Mouse (Mus musculus): ENCODE data around the gene Rpp40. TPM values are rescaled to one million over a fixed set of nuclear protein-coding genes. Genes with fewer than 3 reads are reported as not detected.

Rpp40 gene
- 19.8 and 21.7 TPM in 2 replicates for polyA plus RNA-seq (2014; fragmentation: Nextera tagmentation; extraction: Ambion mirVana)

- ATAC-seq (replicated peaks; ENCODE audit: low FRiP score) = peak; percentile 100
- Histone ChIP-seq H3K9ac (ENCODE audit: low read length) (peak within 1 kb of the TSS; percentile 67), H3K4me1 (replicated peaks; ENCODE audit: control insufficient read depth, insufficient read depth, low read length) (no peaks in the 10 kb centered on the region), H3K36me3 (ENCODE audit: control insufficient read depth, insufficient read depth, low read length) (no peaks in the 10 kb centered on the region; the same call in 1 of the 2 replicates), H3K27me3 (ENCODE audit: control insufficient read depth, insufficient read depth, low read length) (no peaks in the 10 kb centered on the region), H3K27ac (ENCODE audit: low read depth, low read length) (no peak within 1 kb of the TSS), H3K9me3 (ENCODE audit: control insufficient read depth, low read length) (no peaks in the 10 kb centered on the region), H3K4me2 (ENCODE audit: low read depth, low read length, severe bottlenecking) (peak within 1 kb of the TSS; percentile 63), H3K4me3 (ENCODE audit: low read depth, low read length) (peak within 1 kb of the TSS; percentile 61)
- 0% methylated on average over 35 of the region's 35 CpGs for WGBS
- DNase-seq (ENCODE audit: low spot score) = peak; percentile 95
Measured at GRCm38 (mm10) chr13:35905879-35906481, at the start of gene Rpp40. Rpp40 (minus strand) TSS chr13:35906359.

DNA sequence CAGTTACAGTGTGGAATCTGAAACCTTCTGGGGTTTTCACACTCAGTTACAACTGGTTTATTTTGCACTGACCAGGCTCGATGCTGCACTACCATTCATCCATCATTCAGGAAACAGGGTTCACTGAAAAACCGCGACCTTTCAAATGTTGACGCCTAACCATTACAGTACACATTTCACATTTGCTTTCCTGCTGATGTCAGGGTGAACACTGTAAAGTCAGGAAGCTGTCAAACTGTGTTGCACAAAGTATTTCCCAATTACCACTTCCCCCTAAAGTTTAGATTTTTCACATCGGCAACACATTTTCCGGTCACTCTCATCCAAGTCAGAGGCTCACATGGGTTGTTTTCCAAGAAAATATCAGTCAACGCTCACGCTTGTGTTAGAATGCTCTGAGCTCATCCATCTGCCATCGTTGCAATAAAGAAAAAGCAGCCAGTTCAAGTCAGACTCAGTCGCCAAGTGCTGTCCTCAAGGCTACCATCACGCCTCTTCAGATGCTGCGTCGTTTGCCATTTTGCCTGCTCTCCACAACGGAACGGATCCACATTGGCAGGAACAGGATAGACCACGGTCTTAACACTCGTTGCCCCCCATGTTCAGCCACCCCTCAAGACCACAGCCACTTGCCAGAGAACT, 43.8 kb upstream of the Rpp40 start:
- H3K4me3 ChIP-seq (ENCODE audit: low read depth, low read length) = no peak overlapping the region
- H3K27ac ChIP-seq (ENCODE audit: low read depth, low read length) = no peak overlapping the region
- H3K4me2 ChIP-seq (ENCODE audit: low read depth, low read length, severe bottlenecking) = no peak overlapping the region
- H3K27me3 ChIP-seq (ENCODE audit: control insufficient read depth, insufficient read depth, low read length) = no peaks in the 10 kb centered on the region
- no peak overlapping the region for H3K9ac ChIP-seq (ENCODE audit: low read length)
- DNase-seq (ENCODE audit: low spot score) = no peak
- no peaks in the 10 kb centered on the region for H3K9me3 ChIP-seq (ENCODE audit: control insufficient read depth, low read length)
- ATAC-seq (replicated peaks; ENCODE audit: low FRiP score) = no peak
- no peaks in the 10 kb centered on the region for H3K4me1 ChIP-seq (replicated peaks; ENCODE audit: control insufficient read depth, insufficient read depth, low read length)
- 92% methylated on average over 17 of the region's 17 CpGs for WGBS
- H3K36me3 ChIP-seq (ENCODE audit: control insufficient read depth, insufficient read depth, low read length) = no peaks in the 10 kb centered on the region

DNA sequence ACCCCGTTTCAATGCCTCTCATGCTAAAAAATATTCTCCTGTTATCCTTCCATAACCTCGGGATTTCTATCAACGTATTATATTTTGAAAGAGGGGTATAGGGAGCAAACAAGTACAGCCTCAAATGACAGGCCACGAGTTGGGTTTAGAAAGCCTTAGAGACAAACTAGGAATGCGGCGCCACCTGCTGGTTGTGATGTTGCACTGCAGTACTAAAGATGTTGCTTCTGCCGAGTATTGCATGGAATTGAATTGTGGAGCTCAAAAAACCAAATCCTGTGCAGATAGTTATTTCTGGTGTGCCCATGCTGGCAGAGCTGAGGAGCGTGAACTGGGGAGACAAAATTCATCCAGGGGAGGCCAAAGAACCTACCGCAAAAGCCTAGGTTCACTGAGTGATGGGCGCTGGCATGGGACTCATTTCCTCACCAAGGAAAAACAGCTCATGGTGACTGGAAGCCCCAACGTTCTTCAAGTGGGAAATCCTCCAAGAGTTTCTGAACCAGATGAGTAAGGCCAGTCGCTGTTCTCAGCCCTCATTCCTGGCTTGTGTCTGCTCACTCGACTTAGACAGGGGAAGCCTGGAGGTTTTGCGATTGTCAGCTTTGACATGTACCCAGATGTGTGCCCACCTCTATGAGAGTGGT, 41.3 kb upstream of the Rpp40 start:
- Histone ChIP-seq H3K9me3 (ENCODE audit: control insufficient read depth, low read length) (no peaks in the 10 kb centered on the region), H3K36me3 (ENCODE audit: control insufficient read depth, insufficient read depth, low read length) (no peaks in the 10 kb centered on the region), H3K27me3 (ENCODE audit: control insufficient read depth, insufficient read depth, low read length) (no peaks in the 10 kb centered on the region), H3K4me2 (ENCODE audit: low read depth, low read length, severe bottlenecking) (no peak overlapping the region), H3K4me3 (ENCODE audit: low read depth, low read length) (no peak overlapping the region), H3K4me1 (replicated peaks; ENCODE audit: control insufficient read depth, insufficient read depth, low read length) (no peaks in the 10 kb centered on the region), H3K9ac (ENCODE audit: low read length) (no peak overlapping the region), H3K27ac (ENCODE audit: low read depth, low read length) (no peak overlapping the region)
- ATAC-seq (replicated peaks; ENCODE audit: low FRiP score) = peak; percentile 46; the same call in 1 of the 2 replicates
- 26% methylated on average over 14 of the region's 14 CpGs for WGBS
- peak; percentile 87 for DNase-seq (ENCODE audit: low spot score)

DNA sequence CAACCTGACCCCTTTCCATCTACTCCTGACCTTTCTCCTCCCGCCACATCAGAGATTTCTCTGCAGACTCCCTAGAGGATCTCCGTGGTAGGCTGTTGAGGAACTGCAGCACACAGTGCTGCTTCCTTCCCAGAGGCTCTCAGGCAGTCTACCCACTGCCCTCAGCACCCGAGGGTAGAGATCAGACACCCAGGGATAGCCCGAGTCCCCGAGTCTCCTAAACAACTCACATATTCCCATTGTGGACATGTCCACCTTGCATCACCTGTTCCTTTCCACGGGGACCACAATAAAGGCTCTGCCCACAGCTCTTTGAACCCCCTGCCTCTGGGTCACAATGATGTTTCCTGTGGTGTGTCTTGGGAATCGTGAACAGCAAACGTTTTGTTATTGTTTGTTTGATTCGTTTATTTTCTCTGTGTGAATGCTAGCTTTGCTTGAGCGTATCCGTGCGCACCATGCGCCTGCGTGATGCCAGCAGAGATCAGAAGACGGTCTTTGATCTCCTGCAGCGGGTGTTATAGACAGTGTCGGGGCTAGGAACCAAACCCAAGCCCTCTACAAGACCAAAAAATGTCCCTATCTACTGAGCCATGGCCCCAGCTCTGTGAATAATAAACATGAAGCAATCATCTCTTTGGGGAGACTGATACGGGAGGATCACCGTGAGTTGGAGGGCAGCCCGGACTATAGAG, 40.6 kb upstream of the Rpp40 start:
- Histone ChIP-seq H3K36me3 (ENCODE audit: control insufficient read depth, insufficient read depth, low read length) (no peaks in the 10 kb centered on the region), H3K27me3 (ENCODE audit: control insufficient read depth, insufficient read depth, low read length) (no peaks in the 10 kb centered on the region), H3K9ac (ENCODE audit: low read length) (no peak overlapping the region), H3K27ac (ENCODE audit: low read depth, low read length) (no peak overlapping the region), H3K4me2 (ENCODE audit: low read depth, low read length, severe bottlenecking) (no peak overlapping the region), H3K4me1 (replicated peaks; ENCODE audit: control insufficient read depth, insufficient read depth, low read length) (no peaks in the 10 kb centered on the region), H3K9me3 (ENCODE audit: control insufficient read depth, low read length) (no peaks in the 10 kb centered on the region), H3K4me3 (ENCODE audit: low read depth, low read length) (no peak overlapping the region)
- ATAC-seq (replicated peaks; ENCODE audit: low FRiP score) (no peak), DNase-seq (ENCODE audit: low spot score) (no peak)
- 84% methylated on average over 20 of the region's 20 CpGs for WGBS

- no peaks in the 10 kb centered on the region for H3K27me3 ChIP-seq (ENCODE audit: control insufficient read depth, insufficient read depth, low read length)
- H3K36me3 ChIP-seq (ENCODE audit: control insufficient read depth, insufficient read depth, low read length) = no peaks in the 10 kb centered on the region
- H3K4me3 ChIP-seq (ENCODE audit: low read depth, low read length) = no peak overlapping the region
- H3K9me3 ChIP-seq (ENCODE audit: control insufficient read depth, low read length) = no peaks in the 10 kb centered on the region
- H3K9ac ChIP-seq (ENCODE audit: low read length) = no peak overlapping the region
- no peak overlapping the region for H3K27ac ChIP-seq (ENCODE audit: low read depth, low read length)
- 85% methylated on average over 5 of the region's 5 CpGs for WGBS
- no peak for ATAC-seq (replicated peaks; ENCODE audit: low FRiP score)
- no peak overlapping the region for H3K4me2 ChIP-seq (ENCODE audit: low read depth, low read length, severe bottlenecking)
- DNase-seq (ENCODE audit: low spot score) = no peak
- no peaks in the 10 kb centered on the region for H3K4me1 ChIP-seq (replicated peaks; ENCODE audit: control insufficient read depth, insufficient read depth, low read length)
Measured at GRCm38 (mm10) chr13:35940934-35941333, 34.8 kb upstream of the Rpp40 start.

DNA sequence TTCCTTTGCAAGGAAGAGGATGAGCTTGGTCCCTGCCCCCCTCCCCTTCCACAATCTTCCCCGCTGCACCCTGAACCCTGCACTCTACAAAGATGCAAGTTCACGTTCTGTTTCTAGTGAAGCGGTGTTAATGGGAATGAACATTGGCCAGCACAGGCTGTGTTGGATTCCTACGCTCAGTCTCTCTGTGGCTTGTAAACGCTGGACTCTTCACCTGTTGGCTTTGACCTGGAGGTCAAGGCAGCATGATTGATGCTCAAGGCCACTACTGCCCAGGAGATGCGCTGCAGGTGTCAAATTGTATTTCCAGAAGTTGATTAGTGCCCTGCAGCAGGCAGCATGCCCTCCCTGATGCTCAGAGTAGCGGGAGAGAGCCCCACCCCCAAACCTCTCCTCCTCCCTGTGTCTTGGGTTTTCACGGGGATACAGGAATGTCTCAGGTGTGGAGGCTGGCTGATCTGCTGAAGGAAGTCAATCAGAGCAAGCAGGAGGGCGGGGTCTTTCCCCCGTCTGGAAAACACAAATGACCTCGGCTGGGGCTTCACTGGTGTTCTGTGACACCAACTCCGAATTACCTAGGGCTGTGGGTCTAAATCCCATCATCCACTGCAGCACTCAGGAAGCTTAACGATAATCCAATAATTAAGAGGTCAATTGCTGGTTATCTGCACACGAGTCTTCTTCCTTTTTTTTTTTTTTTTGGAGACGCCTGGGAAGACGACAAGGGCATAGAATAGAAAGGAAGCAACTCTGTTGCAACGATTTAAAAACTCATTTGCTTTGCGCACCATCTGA, 33.9 kb upstream of the Rpp40 start:
- H3K4me1 ChIP-seq (replicated peaks; ENCODE audit: control insufficient read depth, insufficient read depth, low read length) = no peaks in the 10 kb centered on the region
- no peak overlapping the region for H3K4me2 ChIP-seq (ENCODE audit: low read depth, low read length, severe bottlenecking)
- 71% methylated on average over 18 of the region's 18 CpGs for WGBS

DNA sequence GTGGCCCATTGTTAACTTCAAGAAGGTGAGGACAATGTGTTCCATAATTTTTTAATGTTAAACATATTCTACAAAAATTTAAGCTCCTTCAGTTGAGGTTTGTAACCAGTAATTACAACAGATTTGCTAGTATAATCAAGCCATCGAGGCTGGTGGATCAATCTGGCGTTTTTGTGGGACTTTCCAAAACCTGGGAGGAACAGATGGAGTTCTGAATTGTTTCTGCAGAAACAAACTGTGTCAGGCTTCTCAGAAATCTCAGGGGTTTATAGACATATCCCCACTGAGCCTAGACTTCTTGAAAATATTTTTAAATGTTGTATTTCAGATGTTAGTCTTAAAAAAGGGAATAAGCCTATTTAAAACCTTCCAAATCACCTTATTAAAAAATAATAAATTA, 31.8 kb upstream of the Rpp40 start:
- DNase-seq (ENCODE audit: low spot score) (no peak), ATAC-seq (replicated peaks; ENCODE audit: low FRiP score) (no peak)
- no peak overlapping the region for H3K4me2 ChIP-seq (ENCODE audit: low read depth, low read length, severe bottlenecking)
- no peaks in the 10 kb centered on the region; the same call in 1 of the 2 replicates for H3K9me3 ChIP-seq (ENCODE audit: control insufficient read depth, low read length)
- H3K36me3 ChIP-seq (ENCODE audit: control insufficient read depth, insufficient read depth, low read length) = no peaks in the 10 kb centered on the region
- no peaks in the 10 kb centered on the region for H3K27me3 ChIP-seq (ENCODE audit: control insufficient read depth, insufficient read depth, low read length)
- no peak overlapping the region for H3K9ac ChIP-seq (ENCODE audit: low read length)
- no peak overlapping the region for H3K27ac ChIP-seq (ENCODE audit: low read depth, low read length)
- 84% methylated on average over 2 of the region's 2 CpGs for WGBS
- H3K4me1 ChIP-seq (replicated peaks; ENCODE audit: control insufficient read depth, insufficient read depth, low read length) = no peaks in the 10 kb centered on the region
- no peak overlapping the region for H3K4me3 ChIP-seq (ENCODE audit: low read depth, low read length)

More for the DNA sequence above, 33.9 kb upstream of the Rpp40 start:
- ATAC-seq (replicated peaks; ENCODE audit: low FRiP score) = no peak
- Histone ChIP-seq H3K9me3 (ENCODE audit: control insufficient read depth, low read length) (no peaks in the 10 kb centered on the region; the same call in 1 of the 2 replicates), H3K36me3 (ENCODE audit: control insufficient read depth, insufficient read depth, low read length) (no peaks in the 10 kb centered on the region), H3K27ac (ENCODE audit: low read depth, low read length) (no peak overlapping the region), H3K27me3 (ENCODE audit: control insufficient read depth, insufficient read depth, low read length) (no peaks in the 10 kb centered on the region), H3K4me3 (ENCODE audit: low read depth, low read length) (no peak overlapping the region), H3K9ac (ENCODE audit: low read length) (no peak overlapping the region)
- no peak for DNase-seq (ENCODE audit: low spot score)

GRCm38 (mm10) chr13:35911476-35911875, 5.3 kb upstream of the Rpp40 start:
- DNase-seq (ENCODE audit: low spot score) = no peak
- Histone ChIP-seq H3K27ac (ENCODE audit: low read depth, low read length) (no peak overlapping the region), H3K36me3 (ENCODE audit: control insufficient read depth, insufficient read depth, low read length) (no peaks in the 10 kb centered on the region), H3K9me3 (ENCODE audit: control insufficient read depth, low read length) (no peaks in the 10 kb centered on the region), H3K4me1 (replicated peaks; ENCODE audit: control insufficient read depth, insufficient read depth, low read length) (no peaks in the 10 kb centered on the region), H3K9ac (ENCODE audit: low read length) (no peak overlapping the region), H3K4me3 (ENCODE audit: low read depth, low read length) (no peak overlapping the region), H3K27me3 (ENCODE audit: control insufficient read depth, insufficient read depth, low read length) (no peaks in the 10 kb centered on the region), H3K4me2 (ENCODE audit: low read depth, low read length, severe bottlenecking) (no peak overlapping the region)
- 86% methylated on average over 1 of the region's 1 CpGs for WGBS
- ATAC-seq (replicated peaks; ENCODE audit: low FRiP score) = no peak
